Mouse (Mus musculus) C3H10T1/2 (cell line): ENCODE data around the gene Ttc30a2. TPM values are rescaled to one million over a fixed set of nuclear protein-coding genes. Genes with fewer than 3 reads are reported as not detected.

ENCODE experiments used
- polyA plus RNA-seq, 2 experiments: library from polyadenylated mRNA; unstranded; fragments of >200 nt; fragmentation: generic; extraction: Trizol; gene quantifications; one replicate each; pipeline ENCODE4 v1.2.1; 2012; ENCODE audit warnings: missing spikeins in 2 of 2

The Ttc30a2 gene
- polyA plus RNA-seq = not detected

DNA sequence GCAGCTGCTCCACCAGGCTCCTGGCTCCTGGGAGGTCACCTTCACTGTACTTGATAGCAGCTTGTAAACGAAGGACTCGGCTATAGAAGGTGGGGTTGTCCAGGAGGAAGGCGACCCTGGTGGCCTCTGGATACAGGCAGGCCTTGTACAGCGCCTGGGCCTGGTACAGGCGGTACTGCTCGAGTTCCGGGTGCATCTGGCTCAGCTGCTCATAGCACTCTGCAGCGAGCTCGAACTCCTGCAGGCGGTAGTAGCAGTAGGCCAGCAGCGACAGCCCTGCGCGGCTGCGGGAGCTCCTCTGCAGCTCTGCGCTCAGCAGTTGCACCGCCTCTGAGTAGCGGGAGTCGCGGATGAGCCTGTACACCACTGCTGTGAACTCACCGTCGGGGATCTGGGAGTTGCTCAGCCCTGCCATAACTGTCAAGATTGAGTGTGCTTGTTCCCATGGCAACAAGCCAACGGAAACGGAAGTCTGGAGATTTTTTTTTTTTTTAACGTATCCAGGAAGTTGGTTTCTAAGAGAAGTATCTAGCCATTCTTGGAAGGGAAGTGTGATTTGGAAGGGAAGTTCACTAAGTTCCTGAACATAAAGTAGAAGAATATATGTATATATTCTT lies at the start of gene Ttc30a2:
Ttc30a2 (minus strand) TSS at position 419 of the 617 bp plus-strand sequence.

DNA sequence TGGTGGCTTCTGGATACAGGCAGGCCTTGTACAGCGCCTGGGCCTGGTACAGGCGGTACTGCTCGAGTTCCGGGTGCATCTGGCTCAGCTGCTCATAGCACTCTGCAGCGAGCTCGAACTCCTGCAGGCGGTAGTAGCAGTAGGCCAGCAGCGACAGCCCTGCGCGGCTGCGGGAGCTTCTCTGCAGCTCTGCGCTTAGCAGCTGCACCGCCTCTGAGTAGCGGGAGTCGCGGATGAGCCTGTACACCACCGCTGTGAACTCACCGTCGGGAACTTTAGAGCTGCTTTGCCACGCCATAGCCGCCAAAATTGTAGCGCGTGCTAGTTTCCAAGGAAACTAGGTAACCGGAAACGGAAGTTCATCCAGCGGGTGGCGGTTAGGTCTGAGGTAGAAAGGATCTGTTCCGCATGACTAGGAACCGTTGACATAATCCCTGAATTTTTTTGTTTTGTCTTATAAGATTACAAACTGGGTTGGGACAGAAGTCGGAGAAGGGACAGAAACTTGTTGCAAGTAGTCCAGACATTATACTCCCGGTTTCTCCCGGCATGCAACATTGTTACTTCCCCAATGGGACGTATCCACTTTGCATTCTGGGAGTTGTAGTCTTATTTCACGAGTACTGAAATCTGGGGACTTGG lies 3.6 kb upstream of the Ttc30a2 start, which contains the start of gene Ttc30a1:
Ttc30a1 (minus strand) TSS at position 528 of the 642 bp plus-strand sequence.

GRCm38 (mm10) chr2:75938117-75939063 lies 39.6 kb downstream of the Ttc30a2 start, which contains the start of gene Ttc30b:
Gene Ttc30b, minus strand, starts transcription at chr2:75938585.

Other genes starting within 250 kb of the Ttc30a2 start
- gene Agps, start 146.0 kb downstream of the Ttc30a2 start, polyA plus RNA-seq = 1 to 10 TPM in 1 of 2 experiments, under 1 TPM in 1; 0.80 to 4.8 TPM
- gene Ttc30b, start 39.6 kb downstream of the Ttc30a2 start, polyA plus RNA-seq = 1 to 10 TPM in 1 of 2 experiments, under 1 TPM in 1; 0.16 to 4.3 TPM
- under 1 TPM; 0.05 to 0.47 TPM for gene Ttc30a1, start 3.8 kb upstream of the Ttc30a2 start, polyA plus RNA-seq